Mouse (Mus musculus): ENCODE measurements around the gene Dennd1a.
"Not testable (repeated sequence)": the region's sequence is repeated elsewhere in the genome, so short reads cannot be mapped to it uniquely, and the experiment has no call there.

The Dennd1a gene

GRCm38 (mm10) chr2:37945598-37946336, 341.4 kb downstream of the Dennd1a start:
- DNase-seq: peak; percentile 39

- no peak for DNase-seq
These were observed 344.3 kb downstream of the Dennd1a start for GRCm38 (mm10) chr2:37942906-37943305.

- no peak for DNase-seq
These were observed 345.4 kb downstream of the Dennd1a start for GRCm38 (mm10) chr2:37941741-37942140.

GRCm38 (mm10) chr2:37940845-37941361, 346.3 kb downstream of the Dennd1a start:
- no peak for DNase-seq

GRCm38 (mm10) chr2:37939997-37940396, 347.2 kb downstream of the Dennd1a start:
- no peak for DNase-seq

GRCm38 (mm10) chr2:37936922-37937321, 350.3 kb downstream of the Dennd1a start:
- DNase-seq: not testable (repeated sequence)

GRCm38 (mm10) chr2:37932240-37932639, 354.9 kb downstream of the Dennd1a start:
- no peak for DNase-seq

GRCm38 (mm10) chr2:37931018-37931930, 355.9 kb downstream of the Dennd1a start:
- peak; percentile 19 for DNase-seq

- DNase-seq: no peak
These were observed 361.1 kb downstream of the Dennd1a start for GRCm38 (mm10) chr2:37926133-37926503.

- DNase-seq: no peak
These were observed 361.6 kb downstream of the Dennd1a start for GRCm38 (mm10) chr2:37925413-37926132.

GRCm38 (mm10) chr2:37908721-37909506, 378.3 kb downstream of the Dennd1a start:
- DNase-seq: peak; percentile 32

GRCm38 (mm10) chr2:37908296-37908695, 378.9 kb downstream of the Dennd1a start:
- no peak for DNase-seq

GRCm38 (mm10) chr2:37906261-37906660, 380.9 kb downstream of the Dennd1a start:
- no peak for DNase-seq

GRCm38 (mm10) chr2:37903286-37903685, 383.9 kb downstream of the Dennd1a start:
- DNase-seq: no peak

- no peak for DNase-seq
These were observed 404.0 kb downstream of the Dennd1a start for GRCm38 (mm10) chr2:37883214-37883613.

- no peak for DNase-seq
These were observed 405.8 kb downstream of the Dennd1a start for GRCm38 (mm10) chr2:37881262-37881913.

- DNase-seq: no peak
These were observed 407.5 kb downstream of the Dennd1a start for GRCm38 (mm10) chr2:37879697-37880096.

- no peak for DNase-seq
These were observed 414.4 kb downstream of the Dennd1a start for GRCm38 (mm10) chr2:37872791-37873190.

GRCm38 (mm10) chr2:37869628-37870027, 417.6 kb downstream of the Dennd1a start:
- DNase-seq: peak; percentile 22

GRCm38 (mm10) chr2:37867387-37867786, 419.8 kb downstream of the Dennd1a start:
- no peak for DNase-seq

- no peak for DNase-seq
These were observed 429.7 kb downstream of the Dennd1a start for GRCm38 (mm10) chr2:37857472-37857871.

- DNase-seq: no peak
These were observed 430.2 kb downstream of the Dennd1a start for GRCm38 (mm10) chr2:37856955-37857354.
